Mouse (Mus musculus) heart, postnatal 0 days (tissue): Measurements from ENCODE around the gene Cux1. TPM values are rescaled to one million over a fixed set of nuclear protein-coding genes. Genes with fewer than 3 reads are reported as not detected.
A peak's percentile ranks its signal among the peaks of the same experiment; 100 is the strongest.

Source experiments
- ATAC-seq: fragments of 200-750 bp; cut with Nextera tagmentation; 2 replicates; pipeline ENCODE4 v1.8.0; 2017; ENCODE audit warnings: low read depth, moderate number of reproducible peaks, moderate library complexity; ENCODE audit not compliant: insufficient read depth
- DNase-seq: peaks from one replicate; pipeline ENCODE4 v3.0.0-alpha.2; 2016; ENCODE audit warnings: low spot score
- H3K27ac ChIP-seq: fragments of 300-500 bp; sonication (generic); 2 replicates; pipeline ENCODE4 v1.5.1; 2014; ENCODE audit warnings: low read depth, mild to moderate bottlenecking
- H3K27me3 ChIP-seq: fragments of 300-500 bp; sonication (generic); 2 replicates; pipeline ENCODE4 v1.6.1; 2014; ENCODE audit warnings: low read length, mixed read lengths; ENCODE audit not compliant: control insufficient read depth, insufficient read depth
- H3K36me3 ChIP-seq: fragments of 300-500 bp; sonication (generic); replicated peaks from 2 replicates; pipeline ENCODE4 v1.6.1; 2014; ENCODE audit warnings: low read length, mixed read lengths; ENCODE audit not compliant: control insufficient read depth, insufficient read depth
- H3K4me1 ChIP-seq: fragments of 300-500 bp; sonication (generic); 2 replicates; pipeline ENCODE4 v1.6.1; 2014; ENCODE audit warnings: antibody characterized with exemption; ENCODE audit not compliant: control insufficient read depth, insufficient read depth
- H3K4me2 ChIP-seq: fragments of 300-500 bp; sonication (generic); 2 replicates; pipeline ENCODE4 v1.6.1; 2014; ENCODE audit warnings: low read depth, mild to moderate bottlenecking, low read length, moderate library complexity
- H3K4me3 ChIP-seq: fragments of 300-500 bp; sonication (generic); 2 replicates; pipeline ENCODE4 v1.5.1; 2014; ENCODE audit warnings: low read depth, low read length
- H3K9ac ChIP-seq: fragments of 300-500 bp; sonication (generic); replicated peaks from 2 replicates; pipeline ENCODE4 v1.6.1; 2014; ENCODE audit warnings: low read depth, low read length, mixed read lengths
- H3K9me3 ChIP-seq: fragments of 300-500 bp; sonication (generic); replicated peaks from 2 replicates; pipeline ENCODE4 v1.6.1; 2016; ENCODE audit warnings: low read length; ENCODE audit not compliant: control insufficient read depth
- CTCF ChIP-seq: IDR thresholded peaks from 2 replicates; pipeline ENCODE4 v1.5.1; 2016; ENCODE audit warnings: antibody characterized with exemption, control low read depth, low read depth
- EP300 ChIP-seq: IDR thresholded peaks from 2 replicates; pipeline ENCODE4 v1.6.1; 2016; ENCODE audit warnings: antibody characterized with exemption, low read depth
- WGBS: fragments of 180-500 bp; shearing (Covaris S2); extraction: QIAGEN DNeasy Blood & Tissue Kit; methylation state at CpG from one replicate; pipeline ENCODE4 v1.1.7; 2014; 5-methylcytosine and 5-hydroxymethylcytosine counted together
- polyA plus RNA-seq: library from polyadenylated mRNA; unstranded; fragments of >200 nt; fragmentation: Nextera tagmentation; extraction: Ambion mirVana; gene quantifications from 2 replicates; pipeline ENCODE4 v1.2.1, GENCODE M21; 2015
- total RNA-seq: library from RNA; depleted of rRNA; stranded (reverse); fragments of >200 nt; gene quantifications from 2 replicates; pipeline ENCODE4 v1.2.3, GENCODE M21; 2014; ENCODE audit warnings: low replicate concordance

Cux1 gene
- total and polyA plus RNA-seq, 2 experiments from 2014 or later: 50.7 to 89.5 TPM

DNA sequence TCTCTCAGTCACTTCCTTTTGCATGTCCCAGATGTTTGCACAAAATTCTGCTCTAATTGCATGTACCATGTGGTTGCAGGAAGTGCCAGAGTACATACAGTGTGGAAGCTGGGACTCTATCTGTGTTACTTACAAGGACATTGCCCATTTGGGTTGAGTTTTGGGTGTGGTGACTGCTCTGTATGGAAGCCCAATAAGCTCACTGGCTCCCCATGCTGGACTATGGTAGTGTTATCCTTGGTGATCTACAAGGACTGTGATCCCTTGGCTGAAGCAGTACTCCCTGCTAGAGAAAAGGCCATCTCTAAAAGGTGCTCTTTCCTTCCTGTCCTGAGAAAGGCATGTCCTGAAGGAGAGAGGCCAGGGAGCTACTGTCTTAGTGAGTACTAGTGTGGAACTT lies 160.9 kb downstream of the Cux1 start:
- peaks cover 12% of the 10 kb centered on the region for H3K36me3 ChIP-seq
- ATAC-seq (no peak), DNase-seq (no peak)
- no peak overlapping the region for H3K4me3 ChIP-seq
- TF ChIP-seq CTCF (no peak), EP300 (no peak)
- H3K9ac ChIP-seq: no peak overlapping the region
- H3K4me1 ChIP-seq: peaks cover 41% of the 10 kb centered on the region
- no peaks in the 10 kb centered on the region for H3K27me3 ChIP-seq
- H3K27ac ChIP-seq: no peak overlapping the region
- no peak overlapping the region for H3K4me2 ChIP-seq
- H3K9me3 ChIP-seq: peaks cover 6% of the 10 kb centered on the region

DNA sequence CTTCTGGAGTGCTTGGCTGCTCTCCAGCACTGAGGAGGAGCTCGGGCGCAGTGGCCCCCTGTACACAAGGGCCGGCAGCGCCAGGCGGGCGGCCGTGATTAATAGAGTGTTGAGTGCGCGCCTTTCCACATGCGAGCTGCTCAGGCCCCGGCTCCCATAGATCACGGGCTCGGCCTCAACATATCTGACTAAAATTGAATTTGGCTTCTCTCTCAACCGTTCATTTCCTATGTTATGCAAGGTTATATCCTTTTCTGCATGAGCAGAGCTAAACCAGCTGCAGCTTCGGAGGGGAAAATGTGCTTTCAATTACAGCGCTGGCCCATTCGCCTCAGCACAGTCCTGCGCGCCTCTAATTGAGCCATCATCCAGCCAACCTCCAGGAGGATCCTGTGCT lies 163.7 kb downstream of the Cux1 start:
- Histone ChIP-seq H3K27ac (peak overlapping the region; percentile 3; the same call in 1 of the 2 replicates), H3K4me2 (peak overlapping the region; percentile 42), H3K4me3 (no peak overlapping the region), H3K27me3 (no peaks in the 10 kb centered on the region), H3K9me3 (peaks cover 6% of the 10 kb centered on the region), H3K4me1 (peaks cover 18% of the 10 kb centered on the region), H3K36me3 (peaks cover 12% of the 10 kb centered on the region), H3K9ac (no peak overlapping the region)
- TF ChIP-seq CTCF (no peak), EP300 (no peak)
- ATAC-seq (peak; percentile 55), DNase-seq (peak; percentile 33)
- 23% methylated on average over 19 of the region's 19 CpGs for WGBS

DNA sequence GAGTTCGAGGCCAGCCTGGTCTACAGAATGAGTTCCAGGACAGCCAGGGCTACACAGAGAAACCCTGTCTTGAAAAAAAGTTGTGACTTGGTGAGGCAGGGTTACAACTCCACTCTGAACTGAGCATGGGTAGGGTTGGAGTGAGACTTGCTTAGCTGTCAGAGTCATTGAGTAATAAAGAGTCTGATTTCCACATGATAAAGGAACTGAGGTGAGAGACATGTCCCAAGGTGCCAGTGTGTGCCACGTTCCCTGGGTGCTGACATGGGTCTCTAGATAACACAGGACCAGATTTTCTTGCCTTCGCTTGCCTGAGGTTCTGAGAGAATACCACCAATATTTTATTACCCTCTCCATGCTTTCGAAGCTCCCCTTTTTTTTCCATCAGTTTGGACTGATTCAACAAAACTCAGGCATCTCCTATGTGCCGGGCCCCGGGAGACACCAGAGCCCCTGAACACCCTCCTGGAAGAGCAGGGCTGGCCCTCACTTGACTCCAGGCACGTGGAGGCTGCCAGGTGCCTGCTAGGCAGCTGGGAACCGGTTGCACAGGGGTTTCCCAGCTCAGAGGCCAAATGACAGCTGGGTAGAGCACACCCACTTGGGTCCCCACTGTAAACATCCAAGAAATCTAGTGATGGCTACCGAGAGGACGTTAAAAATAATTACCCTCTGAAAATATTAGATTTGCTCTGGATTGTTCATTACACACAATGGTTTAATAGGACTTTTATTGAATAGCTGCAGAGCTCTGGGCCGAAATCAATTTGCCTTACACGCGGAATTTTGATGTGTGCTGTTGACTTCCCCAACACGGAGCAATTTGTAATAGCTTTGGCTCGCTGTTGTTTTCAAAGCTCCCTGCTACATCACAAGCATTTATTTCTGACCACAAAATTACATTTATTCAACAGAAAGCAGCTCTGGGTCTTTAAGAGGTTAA lies 164.4 kb downstream of the Cux1 start:
- 59% methylated on average over 15 of the region's 15 CpGs for WGBS
- peaks cover 18% of the 10 kb centered on the region for H3K4me1 ChIP-seq
- no peaks in the 10 kb centered on the region for H3K27me3 ChIP-seq
- no peak overlapping the region for H3K9ac ChIP-seq
- H3K9me3 ChIP-seq: peaks cover 5% of the 10 kb centered on the region
- H3K36me3 ChIP-seq: peaks cover 10% of the 10 kb centered on the region
- DNase-seq (no peak), ATAC-seq (no peak)
- peak overlapping the region; percentile 42 for H3K4me2 ChIP-seq
- H3K27ac ChIP-seq: peak overlapping the region; percentile 3; the same call in 1 of the 2 replicates
- TF ChIP-seq CTCF (no peak), EP300 (no peak)
- H3K4me3 ChIP-seq: no peak overlapping the region

DNA sequence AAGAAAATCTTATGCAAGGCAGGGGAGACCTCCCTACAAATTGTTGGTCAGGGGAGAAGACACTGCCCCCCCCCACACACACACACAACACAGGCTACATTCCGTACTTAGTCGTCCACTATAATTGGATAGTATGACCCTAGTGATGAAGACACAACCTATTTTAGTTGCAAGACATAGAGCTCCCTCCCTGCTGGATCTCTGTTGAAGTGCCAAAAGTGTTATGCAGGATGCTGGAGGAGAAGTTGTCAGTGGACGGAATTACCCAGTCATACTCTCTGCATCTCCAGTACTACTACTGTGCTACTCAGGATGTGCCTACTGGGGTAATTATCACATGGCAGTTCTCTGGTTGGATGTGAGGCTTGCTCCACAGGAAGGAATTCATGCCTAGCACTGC lies 168.6 kb downstream of the Cux1 start:
- no peak for TF ChIP-seq CTCF
- no peak for TF ChIP-seq EP300
- H3K4me3 ChIP-seq: no peak overlapping the region
- H3K4me2 ChIP-seq: no peak overlapping the region
- no peak overlapping the region for H3K9ac ChIP-seq
- DNase-seq (no peak), ATAC-seq (no peak)
- no peaks in the 10 kb centered on the region for H3K9me3 ChIP-seq
- 64% methylated on average over 3 of the region's 3 CpGs for WGBS
- H3K27ac ChIP-seq: no peak overlapping the region
- peaks cover 20% of the 10 kb centered on the region for H3K4me1 ChIP-seq
- H3K27me3 ChIP-seq: no peaks in the 10 kb centered on the region
- no peaks in the 10 kb centered on the region for H3K36me3 ChIP-seq

DNA sequence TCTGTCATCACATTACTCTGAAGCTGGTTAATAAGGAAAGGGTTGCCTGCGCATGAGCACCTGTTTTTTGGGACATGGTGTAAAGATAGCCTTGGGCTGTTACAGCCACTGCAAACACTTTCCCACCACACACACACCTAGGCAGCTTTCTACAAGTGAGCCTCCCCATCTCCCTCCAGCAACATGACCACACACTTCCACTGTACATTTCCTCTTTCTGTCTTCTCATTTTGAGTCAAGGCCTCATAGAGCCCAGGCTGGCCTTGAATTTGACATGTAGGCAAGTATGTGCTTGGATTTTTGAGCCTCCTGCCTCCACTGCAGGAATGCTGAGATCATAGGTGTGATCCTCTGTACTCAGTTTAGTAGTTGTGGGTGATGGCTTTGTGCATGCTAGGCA lies 170.6 kb downstream of the Cux1 start:
- Histone ChIP-seq H3K4me2 (no peak overlapping the region), H3K36me3 (peaks cover 2% of the 10 kb centered on the region; the same call in 1 of the 2 replicates), H3K4me1 (peaks cover 10% of the 10 kb centered on the region; the same call in 1 of the 2 replicates), H3K9me3 (no peaks in the 10 kb centered on the region), H3K4me3 (no peak overlapping the region), H3K9ac (no peak overlapping the region), H3K27me3 (no peaks in the 10 kb centered on the region), H3K27ac (no peak overlapping the region)
- DNase-seq (no peak), ATAC-seq (no peak)
- TF ChIP-seq EP300 (no peak), CTCF (no peak)
- 95% methylated on average over 1 of the region's 1 CpGs for WGBS
